Mouse (Mus musculus): ENCODE data around the gene Ints1.

DNA sequence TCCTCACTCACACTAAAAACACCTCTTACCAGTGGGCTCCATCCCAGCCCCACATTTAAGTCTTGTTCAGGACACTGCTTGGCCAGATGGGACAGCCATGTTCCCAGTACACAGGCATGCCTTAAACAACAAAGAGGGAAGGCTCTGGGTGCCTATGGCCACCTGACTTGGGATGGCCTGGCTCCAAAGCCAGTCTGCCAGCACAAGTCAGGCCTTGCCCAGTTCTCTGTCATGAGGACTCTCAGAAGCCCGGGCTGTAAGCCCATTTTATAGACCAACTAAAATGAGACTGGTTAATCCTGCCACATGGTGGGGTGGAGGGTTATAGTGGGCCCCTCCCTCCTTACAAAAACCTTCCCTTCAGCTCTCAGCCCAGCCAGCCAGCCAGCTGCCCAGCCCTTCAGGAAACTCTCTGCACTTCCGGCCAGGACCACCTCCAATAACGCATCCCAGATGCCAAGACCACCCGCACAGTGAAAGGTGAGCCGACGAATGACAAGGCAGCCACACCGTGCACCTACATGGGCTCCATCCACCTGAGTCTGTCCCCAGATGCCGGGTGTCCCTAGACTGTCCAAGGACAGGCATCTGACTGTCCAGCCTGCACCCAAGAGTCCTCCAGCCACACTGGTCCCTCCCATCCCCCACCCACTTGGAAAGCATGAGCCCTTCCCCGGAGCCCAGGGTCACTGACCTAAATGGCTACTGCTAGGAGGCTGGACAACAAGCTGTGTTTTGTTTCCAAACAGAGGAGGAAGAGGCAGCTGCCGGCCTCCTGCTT is 50.9 kb downstream of the Ints1 start:
- TF ChIP-seq CHD2 (IDR thresholded peaks at IDR 0.05; ENCODE audit: low read depth, low read length) (no peak), ZNF384 (IDR thresholded peaks at IDR 0.05; ENCODE audit: low read depth, low read length) (no peak), MAFK (IDR thresholded peaks at IDR 0.05; ENCODE audit: insufficient read depth, low read depth, low read length) (no peak), HCFC1 (IDR thresholded peaks at IDR 0.05; ENCODE audit: borderline replicate concordance, insufficient read depth, low read length) (no peak)

All from ES-E14 (cell line).